Mouse (Mus musculus) left cerebral cortex, postnatal 36 days (tissue): ENCODE measurements at regions not wholly inside any gene's neighbourhood (a gene's known extent, or its start where the extent isn't known, plus 50 kb on each side); places are given as distances from the start of the nearest gene placed in this dataset.
A peak's percentile ranks its signal among the peaks of the same experiment; 100 is the strongest.

ENCODE experiments used
- DNase-seq, 2 experiments: peaks; one replicate each; pipeline ENCODE4 v3.0.0; 2021 to 2022; ENCODE audit warnings: low spot score in 2 of 2, mixed read lengths in 1 of 2
- intact Hi-C: fragments of 180-260 bp; cut with DNase I; formaldehyde crosslinking; loops from one replicate; pipeline ENCODE4 v1.15.1; 2025

DNA sequence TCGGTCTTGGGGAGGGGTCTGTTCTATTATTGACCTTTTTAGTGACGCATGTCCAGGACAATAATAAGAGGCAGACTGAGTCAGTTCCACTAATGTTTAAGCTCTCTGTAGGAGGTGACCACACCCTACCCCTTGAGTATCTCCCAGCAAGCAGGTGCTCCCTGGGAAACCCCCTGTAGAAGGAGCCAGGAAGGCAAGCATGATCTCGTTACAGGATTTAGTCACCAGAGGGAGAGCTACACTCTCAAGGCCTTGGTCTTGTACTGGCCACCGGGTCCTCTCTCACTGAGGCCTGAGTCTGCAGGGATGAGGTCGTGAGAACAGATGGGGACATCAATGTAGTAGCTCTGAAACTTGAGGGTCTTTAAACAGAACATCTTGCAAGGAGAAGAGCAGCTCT is 55.3 kb upstream of the Ccnd2 start:
- no peak for DNase-seq
- intact Hi-C loops = no loop called here

DNA sequence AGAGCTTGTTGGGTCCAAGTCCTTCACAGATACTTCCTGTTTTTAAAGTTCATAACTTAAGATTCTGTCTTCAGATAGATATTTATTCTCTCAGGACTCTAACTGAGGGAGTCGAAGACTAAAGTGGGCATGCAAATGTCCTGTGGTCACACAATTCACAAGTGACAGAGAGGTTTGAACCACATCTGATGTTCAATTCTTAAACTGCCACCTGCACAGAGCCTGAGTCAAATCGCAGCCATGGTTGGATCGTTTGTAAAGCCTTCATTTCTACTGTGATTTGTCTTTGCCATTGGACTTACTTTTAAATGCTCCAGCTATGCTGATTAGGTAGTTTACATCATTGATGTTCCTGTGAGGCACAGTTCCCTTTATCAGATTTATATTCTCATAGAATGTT is 61.4 kb upstream of the Ccnd2 start:
- no peak for DNase-seq
- intact Hi-C loops = no loop called here

DNA sequence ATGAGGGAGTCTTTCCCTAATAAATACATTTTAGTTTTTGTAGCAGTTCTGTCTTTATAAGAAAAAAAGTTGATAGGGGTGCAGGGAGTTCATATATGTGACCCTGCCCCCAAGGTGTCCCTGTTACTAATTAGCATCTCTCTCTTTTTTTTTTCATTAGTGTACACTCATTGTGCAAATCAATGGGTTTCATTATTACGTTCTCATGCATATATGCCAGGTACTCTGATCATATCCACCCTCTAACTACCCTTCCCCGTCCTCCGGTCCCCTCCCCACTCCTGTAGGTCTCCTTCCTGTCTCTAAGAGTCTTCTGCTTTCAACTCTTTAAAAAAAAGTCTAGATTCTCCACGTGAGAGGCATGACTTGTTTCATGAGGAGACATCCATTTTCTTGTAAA is 63.9 kb upstream of the Ccnd2 start:
- intact Hi-C loops = no loop called here
- DNase-seq = no peak

DNA sequence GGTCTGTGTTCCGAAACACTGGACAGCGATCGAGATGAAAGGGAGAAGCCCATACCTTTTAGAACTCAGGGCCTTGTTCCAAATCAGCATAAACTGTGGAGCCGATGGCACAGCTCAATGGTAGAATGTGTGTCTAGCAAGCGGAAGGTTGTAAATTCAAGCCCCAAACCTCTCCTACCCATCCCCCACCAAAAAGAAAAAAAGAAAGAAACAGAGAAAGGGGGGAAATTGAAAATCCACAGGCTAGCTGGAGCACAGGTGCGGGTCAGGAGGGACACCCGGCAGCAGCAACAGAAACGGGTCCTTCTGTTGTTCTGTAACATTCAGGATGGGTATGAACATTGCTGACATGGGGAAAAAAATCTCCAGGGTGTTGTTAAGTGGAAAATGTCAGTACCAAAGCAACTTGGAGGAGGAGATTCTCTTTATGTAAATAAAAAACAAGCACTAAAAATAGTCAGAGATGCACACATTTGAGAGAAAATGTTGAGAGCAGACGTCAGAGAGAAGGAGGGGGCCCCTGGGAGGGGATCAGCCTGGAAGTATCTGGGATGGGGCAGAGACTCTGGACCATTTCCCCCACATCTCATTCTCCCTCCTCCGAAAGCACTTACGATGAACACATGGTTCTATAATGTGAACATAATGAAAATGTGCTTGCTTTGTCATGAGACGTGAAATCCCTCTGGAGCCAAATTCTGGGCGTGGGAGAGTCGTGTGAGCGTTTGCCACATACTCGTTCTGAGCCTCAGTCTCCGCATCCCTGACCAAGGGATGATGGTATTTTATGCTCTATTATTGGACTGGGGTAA is 66.8 kb upstream of the Ccnd2 start:
- DNase-seq = peak; percentile 15 to 28
- intact Hi-C loops = no loop called here

DNA sequence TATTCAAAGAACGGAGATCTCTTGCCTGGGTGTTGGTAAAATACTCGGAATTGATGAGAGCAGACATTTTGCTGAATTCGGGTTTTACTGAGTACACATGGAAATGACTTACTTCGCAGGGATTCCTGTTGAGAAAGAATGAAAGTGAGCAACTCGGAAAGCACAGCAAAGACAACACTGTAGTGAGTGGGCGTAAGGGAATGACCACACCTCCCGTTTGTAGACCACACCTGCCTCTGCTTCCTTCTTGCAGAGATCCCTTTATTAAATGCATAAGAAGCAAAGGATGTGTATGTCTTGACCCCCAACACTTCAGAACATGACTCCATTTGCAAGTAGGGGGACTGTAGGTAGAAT is 67.4 kb upstream of the Ccnd2 start:
- intact Hi-C loops = no loop called here
- DNase-seq = no peak

DNA sequence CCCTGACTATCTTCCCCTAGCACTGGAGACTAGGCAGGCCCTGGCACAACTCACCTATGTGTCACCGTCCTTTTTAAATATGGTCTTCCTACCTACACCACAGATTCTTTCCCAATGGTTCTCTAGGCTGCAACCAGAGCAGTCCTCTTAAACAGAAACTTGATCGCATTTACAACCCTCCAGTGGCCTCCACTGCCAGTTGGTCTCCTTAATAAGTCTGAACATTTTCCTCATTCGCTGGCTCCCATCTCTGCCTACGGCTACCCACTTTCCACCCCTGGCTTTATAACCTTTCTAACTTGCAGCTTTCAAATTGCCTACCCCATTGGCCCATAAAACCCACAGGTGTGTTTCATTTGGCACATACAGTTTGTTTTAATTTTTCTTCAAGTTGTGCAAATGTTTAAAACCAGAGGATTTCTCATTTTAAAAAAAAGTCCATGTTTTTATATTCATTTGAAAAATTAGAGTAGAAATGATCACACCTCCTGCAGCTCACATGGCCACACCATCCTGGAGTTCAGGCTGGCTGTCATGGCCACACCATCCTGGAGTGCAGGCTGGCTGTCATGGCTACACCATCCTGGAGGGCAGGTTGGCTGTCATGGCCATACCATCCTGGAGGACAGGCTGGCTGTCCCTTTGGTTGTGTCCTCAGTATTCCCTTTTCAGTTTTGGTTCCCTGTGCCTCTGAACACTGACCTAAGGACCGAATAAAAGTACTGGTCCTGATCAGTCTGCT is 74.4 kb upstream of the Ccnd2 start:
- DNase-seq = no peak
- intact Hi-C loops = no loop called here

DNA sequence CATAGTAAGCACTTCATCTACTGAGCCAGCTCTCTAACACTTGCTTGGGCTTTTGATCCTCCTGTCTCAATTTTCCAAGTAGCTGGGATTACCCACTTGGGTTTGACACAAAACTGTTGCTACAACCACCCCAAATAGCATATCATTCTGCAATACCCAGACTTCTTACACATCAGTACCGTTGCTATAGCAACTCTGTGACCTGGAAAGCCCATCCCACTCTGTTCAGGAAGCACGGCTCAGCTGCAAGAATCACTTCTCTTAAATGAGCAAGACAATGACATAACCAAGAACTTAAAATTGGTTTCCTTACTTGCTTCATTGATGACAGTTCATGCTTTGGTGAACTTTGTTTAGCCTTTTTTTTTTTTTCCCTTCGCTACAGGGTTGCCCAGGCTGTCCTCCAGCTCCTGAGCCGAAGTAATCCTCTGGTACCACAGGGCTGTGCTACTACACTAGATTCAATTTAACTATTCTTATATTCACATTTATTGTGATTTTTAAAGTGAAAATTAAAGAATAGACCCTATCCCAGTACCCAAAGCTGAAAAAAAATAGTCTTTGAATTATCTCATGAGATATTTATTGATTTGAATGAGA is 84.6 kb upstream of the Ccnd2 start:
- DNase-seq = no peak
- intact Hi-C loops = no loop called here

DNA sequence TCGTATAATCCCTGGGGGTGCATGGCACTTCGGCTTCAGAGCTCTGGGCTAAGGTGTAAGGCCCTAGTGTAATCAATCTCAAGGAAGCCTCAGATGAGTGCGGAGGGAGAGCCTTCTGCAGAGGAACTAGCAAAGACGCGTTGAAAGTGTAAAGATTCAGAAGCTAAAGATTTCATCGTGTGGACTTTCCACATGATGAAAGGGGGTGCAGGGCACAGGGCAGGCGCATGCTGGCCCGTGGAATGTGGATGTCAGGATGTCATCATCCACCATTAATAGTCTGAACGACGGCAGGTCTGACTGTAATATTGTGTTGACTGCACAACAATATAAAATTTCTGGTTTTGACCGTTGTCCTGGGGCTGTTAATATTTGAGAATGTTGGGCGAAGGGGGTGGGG is 85.2 kb upstream of the Ccnd2 start:
- intact Hi-C loops = no loop called here
- DNase-seq = no peak

DNA sequence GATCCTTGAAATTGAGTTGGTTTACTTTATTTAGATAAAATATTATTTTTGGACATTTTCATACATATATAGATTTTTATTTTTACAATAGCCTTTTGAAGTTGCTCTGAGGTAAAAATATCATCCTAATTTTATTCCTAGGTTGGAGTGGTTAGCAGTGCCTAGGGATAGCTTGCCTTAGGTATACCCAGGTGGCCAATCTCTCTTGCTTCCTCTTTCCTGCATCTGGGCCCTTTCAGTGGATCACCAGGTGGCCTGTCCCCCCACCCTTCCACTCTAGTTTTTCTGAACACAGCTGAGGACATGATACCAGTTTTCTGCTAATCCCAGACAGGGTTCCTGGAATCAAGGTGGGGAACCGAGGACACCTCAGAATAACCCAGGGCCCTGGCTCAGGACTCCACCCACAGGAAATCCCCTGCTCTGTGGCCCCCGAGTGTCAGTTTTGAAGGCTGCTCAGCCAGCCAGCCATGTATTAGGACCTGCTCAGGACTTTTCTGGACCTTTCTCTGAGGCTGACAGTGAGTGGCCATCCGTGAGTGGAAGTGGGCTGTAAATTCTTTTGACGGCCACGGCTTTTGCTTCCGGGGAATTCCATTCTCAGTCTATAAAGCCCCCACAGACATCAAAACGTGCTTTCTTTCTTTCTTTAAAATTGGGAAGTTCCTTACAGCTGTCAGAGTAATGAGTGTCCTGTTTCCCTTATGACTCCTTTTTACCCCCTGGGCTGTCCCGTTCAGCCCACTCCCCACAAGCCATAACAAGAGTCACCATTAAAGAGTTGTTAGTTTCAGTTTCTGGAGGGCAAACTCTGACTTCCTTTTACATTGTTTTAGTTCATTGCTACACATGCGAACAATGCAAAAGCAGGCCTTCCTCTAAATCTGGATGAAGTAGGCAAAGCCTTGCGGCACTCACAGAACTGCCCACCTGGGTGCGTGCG is 87.8 kb upstream of the Ccnd2 start:
- no peak for DNase-seq
- intact Hi-C loops = no loop called here

DNA sequence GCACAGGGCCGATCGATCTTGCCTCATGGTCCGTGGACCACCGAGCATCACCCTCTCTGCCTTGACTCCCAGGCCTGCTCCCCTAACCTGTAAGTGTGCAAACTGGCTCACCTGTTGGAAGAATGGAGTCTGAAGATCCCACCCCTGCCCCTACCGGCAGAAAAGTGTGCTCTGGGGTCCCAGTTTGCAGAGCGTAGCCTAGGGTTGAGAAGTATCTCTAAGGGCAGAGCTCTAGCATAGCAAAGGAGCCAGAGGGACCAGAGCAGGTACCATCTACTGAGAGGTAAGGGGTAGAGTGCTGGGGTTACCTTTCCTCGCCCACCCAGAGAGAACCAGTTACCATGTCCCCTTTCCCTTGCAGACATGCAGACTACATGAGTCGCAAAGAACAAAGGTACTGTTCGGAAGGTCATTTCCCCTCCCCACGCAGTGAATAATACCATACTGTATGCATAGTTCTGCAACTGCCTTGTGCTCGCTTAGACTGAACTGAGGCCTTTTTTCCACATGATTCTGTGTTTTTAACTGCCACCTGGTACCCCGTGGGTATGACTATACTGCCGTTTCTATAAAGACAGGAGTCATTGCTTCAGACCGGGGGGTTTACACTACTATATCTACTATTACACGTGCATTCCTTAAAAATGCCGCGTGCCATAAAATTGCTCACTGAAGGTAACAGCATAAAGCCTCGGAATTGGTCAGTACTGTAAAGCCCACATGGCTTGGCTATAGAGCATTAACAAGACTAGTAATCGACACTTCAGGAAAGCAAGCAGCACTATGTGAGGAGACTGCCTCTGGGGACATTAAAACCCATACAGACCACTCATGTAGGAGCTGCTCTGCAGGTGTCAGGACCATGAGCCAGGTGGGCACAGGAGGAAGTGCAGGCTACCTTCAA is 88.7 kb upstream of the Ccnd2 start:
- DNase-seq = no peak
- intact Hi-C loops = no loop called here

DNA sequence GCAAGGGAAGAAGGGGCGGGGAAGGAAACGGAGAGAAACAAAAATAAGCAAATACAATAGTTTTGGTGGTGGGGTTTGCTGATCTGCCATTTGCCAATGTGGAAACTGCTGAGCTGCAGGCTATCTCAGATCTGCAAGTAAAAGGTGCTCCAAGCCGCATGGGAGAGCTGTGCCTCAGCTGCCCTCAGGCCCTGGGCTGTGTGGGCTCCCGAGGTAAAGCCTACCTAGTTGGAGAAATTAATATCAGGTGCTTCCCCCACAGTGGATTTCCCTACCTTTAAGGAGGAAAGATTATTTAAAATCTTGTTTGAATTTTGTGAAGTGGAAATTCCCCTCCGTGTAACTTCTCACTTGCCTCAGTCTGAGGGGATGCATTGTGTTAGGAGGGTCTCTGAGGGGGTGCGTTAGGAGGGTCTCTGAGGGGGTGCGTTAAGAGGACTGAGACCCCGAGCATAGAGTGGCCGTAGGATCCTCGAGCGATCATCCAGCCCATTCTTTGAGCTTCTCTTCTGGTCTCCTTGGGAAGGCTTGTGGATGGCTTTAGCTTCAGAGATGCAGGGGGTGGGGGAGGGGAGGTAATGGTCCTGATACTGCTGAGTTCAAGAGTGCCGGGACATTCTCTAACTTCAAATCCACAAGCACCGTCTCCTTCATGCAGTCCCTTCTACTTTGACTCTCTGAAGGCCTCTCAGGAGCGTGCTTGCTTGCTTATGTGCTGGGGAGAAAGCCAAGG is 89.9 kb upstream of the Ccnd2 start:
- intact Hi-C loops = no loop called here
- DNase-seq = no peak

DNA sequence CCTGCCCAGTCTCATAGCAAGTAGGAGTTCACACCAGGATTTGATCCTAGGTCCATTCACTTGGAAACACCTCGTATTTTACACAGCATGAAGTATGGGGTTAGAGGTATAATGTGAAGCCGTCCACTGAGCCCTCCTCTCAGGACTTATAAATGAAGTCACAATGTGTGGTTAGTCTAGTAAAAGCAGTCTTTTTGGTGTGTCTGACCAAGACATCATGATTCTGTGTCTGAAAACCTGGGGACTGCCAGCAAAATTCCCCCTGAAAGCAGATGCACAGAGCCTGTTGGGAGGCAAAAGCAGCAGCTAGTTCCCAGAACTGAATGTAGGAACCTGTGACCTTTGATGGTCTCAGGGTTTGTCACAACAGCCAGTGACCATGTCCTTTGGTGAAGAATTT is 91.0 kb upstream of the Ccnd2 start:
- DNase-seq = no peak
- intact Hi-C loops = no loop called here

DNA sequence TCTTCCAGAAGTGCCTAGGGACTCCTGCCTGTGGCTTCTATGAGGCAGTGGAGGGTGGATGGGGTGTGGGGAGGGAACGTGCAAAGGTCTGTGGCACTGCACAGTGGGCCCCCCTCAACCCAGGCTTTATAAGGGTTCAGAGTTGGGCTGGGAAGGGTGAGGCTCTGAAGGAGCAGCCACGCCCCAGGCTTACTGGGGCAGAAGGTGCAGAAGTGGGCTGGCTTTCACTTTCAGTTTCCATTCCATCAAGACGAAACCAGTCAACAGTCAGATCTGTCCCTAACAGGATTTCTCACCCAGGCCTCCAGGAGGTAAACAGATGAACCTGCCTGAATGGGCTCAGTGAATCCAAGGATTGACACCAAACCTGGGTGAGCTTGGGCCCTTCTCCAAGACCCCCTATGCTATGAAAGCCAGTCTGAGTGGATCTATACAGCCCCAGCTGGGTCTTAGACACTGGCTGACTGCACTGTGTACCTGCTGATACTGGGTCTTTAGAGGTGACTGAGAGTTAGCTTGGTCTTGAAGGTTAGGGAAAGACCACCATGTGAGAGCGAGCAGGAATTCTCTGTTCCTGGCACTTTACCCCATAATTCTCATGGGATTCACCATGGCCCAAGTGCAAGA is 93.9 kb upstream of the Ccnd2 start:
- intact Hi-C loops = no loop called here
- no peak for DNase-seq

DNA sequence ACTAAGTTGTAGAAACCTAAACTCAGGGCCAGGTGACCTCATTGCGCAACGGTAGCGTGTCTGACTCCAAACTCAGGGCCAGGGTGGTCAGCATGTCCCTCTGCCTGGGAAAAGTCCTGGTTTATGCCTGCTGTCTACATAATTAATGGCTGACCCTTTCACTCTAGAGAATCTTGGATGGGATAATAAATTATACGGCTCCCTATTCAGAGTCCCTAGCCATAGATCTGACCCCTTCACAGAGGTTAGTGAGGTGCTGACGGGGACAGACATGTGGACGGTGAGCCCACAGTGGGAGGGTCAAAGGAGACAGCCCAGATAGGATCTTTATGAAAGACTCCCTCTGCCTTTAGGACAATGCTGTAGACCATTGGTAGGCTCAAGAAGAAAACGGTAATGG is 94.7 kb upstream of the Ccnd2 start:
- intact Hi-C loops = no loop called here
- DNase-seq = no peak

DNA sequence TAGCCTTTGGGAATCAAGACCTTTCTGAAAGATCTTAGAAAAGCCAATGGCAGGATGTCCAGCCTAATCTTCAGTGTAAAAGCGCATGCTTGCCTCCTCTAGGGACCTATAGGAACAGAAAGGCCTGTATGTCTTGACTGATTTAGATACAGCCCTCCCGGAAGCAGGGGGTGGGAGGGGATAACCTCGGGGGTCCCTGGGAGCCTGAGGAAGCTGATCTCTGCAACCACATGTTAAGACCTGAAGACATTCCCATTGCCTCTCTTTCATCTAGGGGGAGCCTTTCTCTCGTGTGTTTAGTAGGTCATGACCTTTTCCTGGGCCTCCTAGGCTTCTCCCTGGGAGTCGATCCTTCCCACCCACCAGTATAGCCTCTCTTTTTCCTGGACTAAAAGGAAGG is 95.3 kb upstream of the Ccnd2 start:
- intact Hi-C loops = no loop called here
- no peak for DNase-seq

DNA sequence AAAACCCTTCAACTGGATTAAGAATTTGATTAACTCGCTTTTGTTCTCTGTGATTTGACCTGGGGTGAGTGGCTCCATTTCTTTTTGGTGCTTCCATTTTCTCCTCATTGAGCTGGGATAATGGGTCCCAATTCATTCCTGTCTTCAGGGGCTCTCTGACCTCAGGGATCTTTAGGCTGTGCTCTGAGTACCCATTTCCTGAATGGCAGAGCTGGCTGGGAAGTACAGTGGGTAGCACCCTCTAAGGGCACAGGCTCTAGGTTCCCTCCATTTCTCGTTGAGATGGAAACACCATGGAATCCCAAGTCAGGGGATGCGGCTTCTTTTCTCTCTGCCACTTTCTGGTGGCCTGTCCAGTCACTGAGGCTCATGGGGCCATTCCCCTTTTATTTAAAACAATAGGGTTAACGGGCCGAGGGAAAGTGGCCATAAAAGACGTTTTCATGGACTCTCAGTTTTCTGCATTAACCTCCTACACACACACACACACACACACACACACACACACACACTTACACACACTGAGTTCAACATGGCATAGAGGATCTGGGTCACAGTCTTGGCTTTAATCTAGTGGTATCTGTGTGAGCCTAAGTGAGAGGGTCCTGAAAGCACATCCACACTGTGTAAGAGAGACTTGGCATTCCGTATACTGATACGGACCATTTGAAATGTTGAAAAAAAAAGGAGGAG is 98.3 kb upstream of the Ccnd2 start:
- intact Hi-C loops = no loop called here

DNA sequence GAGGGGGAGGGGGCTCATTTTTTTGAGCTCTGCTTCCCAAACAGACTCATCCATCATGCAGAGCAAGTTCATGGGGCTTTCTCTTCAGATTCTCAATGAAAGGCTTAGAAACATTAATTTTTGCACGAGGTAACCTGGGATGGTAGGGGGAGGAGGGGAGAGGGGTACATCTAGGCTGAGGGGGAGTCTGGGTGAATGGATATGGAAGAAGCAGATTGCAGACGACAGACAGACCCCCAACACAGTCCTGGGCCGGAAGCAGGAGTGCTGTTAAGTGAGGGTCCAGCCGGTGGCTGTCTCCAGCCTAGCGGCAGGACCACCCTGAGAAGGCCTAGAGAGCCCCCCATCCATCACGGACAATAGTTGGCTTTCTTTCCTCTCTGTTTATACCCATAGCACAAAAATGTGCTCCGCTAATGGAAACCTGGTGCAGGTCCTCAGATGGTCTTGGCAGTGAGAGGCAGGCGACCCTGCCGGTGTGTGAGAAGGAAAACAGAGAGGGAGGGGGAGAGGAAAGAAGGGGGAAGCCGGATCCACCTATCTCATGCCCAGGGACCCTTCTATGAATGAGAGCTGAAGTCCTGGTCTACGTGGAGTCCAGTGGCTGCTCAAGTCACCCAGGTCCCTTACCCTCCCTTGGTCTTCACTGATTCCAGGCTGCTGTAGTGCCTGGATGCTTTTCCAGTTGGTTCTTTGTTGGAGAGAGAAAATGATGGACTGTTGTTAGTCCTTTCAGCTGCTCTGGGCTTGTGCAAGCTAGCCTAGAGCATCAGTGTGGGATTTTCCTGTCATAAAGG is 99.1 kb upstream of the Ccnd2 start:
- intact Hi-C loops = no loop called here
- no peak for DNase-seq

More for the DNA sequence above, 98.3 kb upstream of the Ccnd2 start:
- DNase-seq = no peak
